Mouse (Mus musculus) limb, embryonic 11.5 days (tissue): ENCODE measurements around the gene Slc1a2. TPM values are rescaled to one million over a fixed set of nuclear protein-coding genes. Genes with fewer than 3 reads are reported as not detected.

Source experiments
- ATAC-seq: fragments of 200-750 bp; cut with Nextera tagmentation; 2 replicates; pipeline ENCODE4 v1.8.0; 2017; ENCODE audit warnings: low read depth; ENCODE audit not compliant: insufficient number of reproducible peaks, low FRiP score, low TSS enrichment
- DNase-seq: peaks from one replicate; pipeline ENCODE4 v3.0.0-alpha.2; 2015; ENCODE audit warnings: low spot score
- H3K27ac ChIP-seq: fragments of 300-500 bp; sonication (generic); replicated peaks from 2 replicates; pipeline ENCODE4 v1.5.1; 2014; ENCODE audit warnings: low read depth, mild to moderate bottlenecking, low read length
- H3K27me3 ChIP-seq: fragments of 300-500 bp; sonication (generic); 2 replicates; pipeline ENCODE4 v1.6.1; 2014; ENCODE audit warnings: mild to moderate bottlenecking, low read length, mixed read lengths; ENCODE audit not compliant: control insufficient read depth, insufficient read depth
- H3K36me3 ChIP-seq: fragments of 300-500 bp; sonication (generic); 2 replicates; pipeline ENCODE4 v1.6.1; 2014; ENCODE audit warnings: mild to moderate bottlenecking, low read length, moderate library complexity, mixed read lengths; ENCODE audit not compliant: control insufficient read depth, insufficient read depth
- H3K4me1 ChIP-seq: fragments of 300-500 bp; sonication (generic); 2 replicates; pipeline ENCODE4 v1.6.1; 2014; ENCODE audit warnings: low read length, mixed read lengths; ENCODE audit not compliant: control insufficient read depth, insufficient read depth
- H3K4me2 ChIP-seq: fragments of 300-500 bp; sonication (generic); 2 replicates; pipeline ENCODE4 v1.6.1; 2014; ENCODE audit warnings: low read depth, mild to moderate bottlenecking, moderate library complexity; ENCODE audit not compliant: severe bottlenecking
- H3K4me3 ChIP-seq: fragments of 300-500 bp; sonication (generic); 2 replicates; pipeline ENCODE4 v1.5.1; 2014; ENCODE audit warnings: low read depth, low read length
- H3K9ac ChIP-seq: fragments of 300-500 bp; sonication (generic); 2 replicates; pipeline ENCODE4 v1.6.1; 2014; ENCODE audit warnings: mild to moderate bottlenecking, low read length
- H3K9me3 ChIP-seq: fragments of 300-500 bp; sonication (generic); 2 replicates; pipeline ENCODE4 v1.6.1; 2016; ENCODE audit warnings: low read length; ENCODE audit not compliant: control insufficient read depth
- WGBS: fragments of 180-500 bp; shearing (Covaris S2); extraction: QIAGEN DNeasy Blood & Tissue Kit; methylation state at CpG from one replicate; pipeline ENCODE4 v1.1.7; 2014; 5-methylcytosine and 5-hydroxymethylcytosine counted together
- polyA plus RNA-seq: library from polyadenylated mRNA; unstranded; fragments of >200 nt; fragmentation: Nextera tagmentation; extraction: Ambion mirVana; gene quantifications from 2 replicates; pipeline ENCODE4 v1.2.1, GENCODE M21; 2014

Slc1a2 gene
- polyA plus RNA-seq, 1 experiment from 2014 or later = 0.11 TPM

GRCm38 (mm10) chr2:102675275-102675674, 16.8 kb downstream of the Slc1a2 start:
- Histone ChIP-seq H3K9ac (no peak overlapping the region), H3K36me3 (no peaks in the 10 kb centered on the region), H3K4me3 (no peak overlapping the region), H3K27ac (no peak overlapping the region), H3K9me3 (no peaks in the 10 kb centered on the region), H3K4me2 (no peak overlapping the region), H3K4me1 (no peaks in the 10 kb centered on the region), H3K27me3 (no peaks in the 10 kb centered on the region)
- DNase-seq = peak; percentile 79
- 72% methylated on average over 6 of the region's 6 CpGs for WGBS
- ATAC-seq = no peak

- H3K27me3 ChIP-seq = no peaks in the 10 kb centered on the region
- no peaks in the 10 kb centered on the region for H3K9me3 ChIP-seq
- no peak overlapping the region for H3K4me3 ChIP-seq
- no peak for DNase-seq
- no peak overlapping the region for H3K9ac ChIP-seq
- no peaks in the 10 kb centered on the region for H3K36me3 ChIP-seq
- WGBS = 94% methylated on average over 9 of the region's 9 CpGs
- H3K4me1 ChIP-seq = no peaks in the 10 kb centered on the region
- H3K4me2 ChIP-seq = no peak overlapping the region
- no peak overlapping the region for H3K27ac ChIP-seq
- no peak for ATAC-seq
Observed at GRCm38 (mm10) chr2:102676716-102677312, 18.4 kb downstream of the Slc1a2 start.

- Histone ChIP-seq H3K9ac (no peak overlapping the region), H3K9me3 (no peaks in the 10 kb centered on the region), H3K4me1 (no peaks in the 10 kb centered on the region), H3K27ac (no peak overlapping the region), H3K27me3 (no peaks in the 10 kb centered on the region), H3K4me3 (no peak overlapping the region), H3K4me2 (no peak overlapping the region), H3K36me3 (no peaks in the 10 kb centered on the region)
- ATAC-seq (no peak), DNase-seq (no peak)
- WGBS = 82% methylated on average over 6 of the region's 6 CpGs
Observed at GRCm38 (mm10) chr2:102677400-102677799, 18.9 kb downstream of the Slc1a2 start.

GRCm38 (mm10) chr2:102681351-102681750, 22.9 kb downstream of the Slc1a2 start:
- no peaks in the 10 kb centered on the region for H3K36me3 ChIP-seq
- no peaks in the 10 kb centered on the region for H3K4me1 ChIP-seq
- H3K9ac ChIP-seq = no peak overlapping the region
- DNase-seq (no peak), ATAC-seq (no peak)
- 38% methylated on average over 7 of the region's 7 CpGs for WGBS
- no peak overlapping the region for H3K4me3 ChIP-seq
- H3K4me2 ChIP-seq = no peak overlapping the region
- H3K9me3 ChIP-seq = no peaks in the 10 kb centered on the region
- no peak overlapping the region for H3K27ac ChIP-seq
- no peaks in the 10 kb centered on the region for H3K27me3 ChIP-seq

GRCm38 (mm10) chr2:102682168-102682567, 23.7 kb downstream of the Slc1a2 start:
- Histone ChIP-seq H3K4me1 (no peaks in the 10 kb centered on the region), H3K36me3 (no peaks in the 10 kb centered on the region), H3K27ac (no peak overlapping the region), H3K9ac (no peak overlapping the region), H3K9me3 (no peaks in the 10 kb centered on the region), H3K4me2 (no peak overlapping the region), H3K27me3 (no peaks in the 10 kb centered on the region), H3K4me3 (no peak overlapping the region)
- no peak for ATAC-seq
- peak; percentile 69 for DNase-seq
- 42% methylated on average over 5 of the region's 5 CpGs for WGBS

GRCm38 (mm10) chr2:102685371-102686107, 27.1 kb downstream of the Slc1a2 start:
- Histone ChIP-seq H3K36me3 (no peaks in the 10 kb centered on the region), H3K4me2 (no peak overlapping the region), H3K27ac (no peak overlapping the region), H3K9me3 (no peaks in the 10 kb centered on the region), H3K4me1 (no peaks in the 10 kb centered on the region), H3K9ac (no peak overlapping the region), H3K4me3 (no peak overlapping the region), H3K27me3 (no peaks in the 10 kb centered on the region)
- ATAC-seq = no peak
- no peak for DNase-seq
- WGBS = 86% methylated on average over 7 of the region's 7 CpGs

GRCm38 (mm10) chr2:102686108-102686450, 27.6 kb downstream of the Slc1a2 start:
- H3K36me3 ChIP-seq = no peaks in the 10 kb centered on the region
- H3K4me2 ChIP-seq = no peak overlapping the region
- ATAC-seq (no peak), DNase-seq (no peak)
- no peaks in the 10 kb centered on the region for H3K4me1 ChIP-seq
- no peaks in the 10 kb centered on the region for H3K27me3 ChIP-seq
- no peak overlapping the region for H3K9ac ChIP-seq
- H3K4me3 ChIP-seq = no peak overlapping the region
- H3K27ac ChIP-seq = no peak overlapping the region
- 70% methylated on average over 9 of the region's 9 CpGs for WGBS
- H3K9me3 ChIP-seq = no peaks in the 10 kb centered on the region

GRCm38 (mm10) chr2:102693556-102693955, 35.1 kb downstream of the Slc1a2 start:
- no peak for ATAC-seq
- no peak overlapping the region for H3K27ac ChIP-seq
- no peaks in the 10 kb centered on the region for H3K4me1 ChIP-seq
- no peaks in the 10 kb centered on the region for H3K9me3 ChIP-seq
- no peaks in the 10 kb centered on the region for H3K36me3 ChIP-seq
- DNase-seq = no peak
- no peak overlapping the region for H3K9ac ChIP-seq
- H3K27me3 ChIP-seq = no peaks in the 10 kb centered on the region
- H3K4me2 ChIP-seq = no peak overlapping the region
- H3K4me3 ChIP-seq = no peak overlapping the region
- WGBS = 68% methylated on average over 7 of the region's 7 CpGs

- Histone ChIP-seq H3K4me1 (no peaks in the 10 kb centered on the region), H3K4me3 (no peak overlapping the region), H3K9ac (no peak overlapping the region), H3K36me3 (no peaks in the 10 kb centered on the region), H3K27me3 (no peaks in the 10 kb centered on the region), H3K27ac (no peak overlapping the region), H3K4me2 (no peak overlapping the region), H3K9me3 (no peaks in the 10 kb centered on the region)
- no peak for ATAC-seq
- 80% methylated on average over 4 of the region's 4 CpGs for WGBS
- no peak for DNase-seq
Observed at GRCm38 (mm10) chr2:102694750-102695149, 36.3 kb downstream of the Slc1a2 start.
